Mouse (Mus musculus): ENCODE results near the gene Gm17387. TPM values are rescaled to one million over a fixed set of nuclear protein-coding genes. Genes with fewer than 3 reads are reported as not detected.

Gene Gm17387
- polyA plus RNA-seq, 1 experiment from 2014 or later: not detected

GRCm38 (mm10) chr7:141021489-141022449 is 7.2 kb upstream of the Gm17387 start:
- Histone ChIP-seq H3K36me3 (ENCODE audit: control insufficient read depth, insufficient read depth) (no peaks in the 10 kb centered on the region), H3K9me3 (ENCODE audit: control insufficient read depth) (no peaks in the 10 kb centered on the region), H3K27ac (ENCODE audit: low read depth, low read length) (no peak overlapping the region), H3K9ac (ENCODE audit: low read depth, low read length) (no peak overlapping the region), H3K27me3 (replicated peaks; ENCODE audit: control insufficient read depth, insufficient read depth, low read length) (no peaks in the 10 kb centered on the region), H3K4me2 (replicated peaks; ENCODE audit: low read depth) (no peak overlapping the region), H3K4me1 (replicated peaks; ENCODE audit: control insufficient read depth, insufficient read depth, low read length) (peaks cover 8% of the 10 kb centered on the region; the same call in 1 of the 2 replicates), H3K4me3 (ENCODE audit: low read depth, low read length) (no peak overlapping the region)
- TF ChIP-seq CTCF (IDR thresholded peaks at IDR 0.05; ENCODE audit: low read depth): no peak
- WGBS: 78% methylated on average over 14 of the region's 14 CpGs
- ATAC-seq: no peak

DNA sequence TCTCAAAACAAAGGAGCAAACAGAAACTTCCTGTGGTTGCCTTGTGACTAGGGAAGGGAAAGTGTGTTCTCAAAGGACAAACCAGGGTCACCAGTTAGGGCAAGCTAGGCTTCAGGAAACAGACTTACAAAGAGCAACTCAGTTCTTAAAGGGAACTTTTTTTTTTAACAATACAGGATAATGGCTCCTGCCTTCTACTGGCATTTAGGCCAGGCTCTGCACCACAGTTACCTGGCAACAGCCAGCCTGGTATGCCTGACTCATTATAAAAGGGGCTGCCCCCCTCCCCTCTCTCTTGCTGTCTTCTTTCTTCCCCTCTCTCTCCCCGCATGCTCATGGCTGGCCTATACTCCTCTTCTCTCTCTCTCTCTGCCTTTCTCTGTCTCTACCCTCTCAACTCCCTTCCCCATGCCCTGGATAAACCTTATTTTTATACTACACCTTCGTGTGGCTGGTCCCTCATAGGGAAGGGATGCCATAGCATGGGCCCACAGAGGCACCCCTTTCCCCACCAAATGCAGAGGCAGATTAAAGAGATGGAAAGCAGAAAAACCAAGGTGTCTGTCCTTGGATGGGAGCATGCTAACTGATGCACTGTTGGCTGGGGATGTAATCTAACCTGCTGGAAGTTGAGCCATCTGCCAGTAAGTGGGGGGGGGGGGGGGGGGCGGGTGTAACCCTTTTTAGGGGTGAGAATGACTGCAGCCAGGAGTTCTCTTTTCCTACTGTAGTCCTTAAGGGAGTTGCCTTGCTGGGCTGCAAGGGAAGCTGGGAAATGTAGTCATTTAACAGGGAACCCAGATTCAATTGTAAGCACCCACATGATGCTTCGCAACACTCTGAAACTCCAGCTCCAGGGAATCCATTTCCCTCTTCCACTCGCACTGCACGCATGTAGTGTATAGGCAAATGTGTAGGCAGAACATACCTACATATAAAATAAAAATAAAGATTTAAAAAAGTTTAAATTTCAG is 3.8 kb upstream of the Gm17387 start:
- Histone ChIP-seq H3K36me3 (ENCODE audit: control insufficient read depth, insufficient read depth) (no peaks in the 10 kb centered on the region), H3K27me3 (replicated peaks; ENCODE audit: control insufficient read depth, insufficient read depth, low read length) (no peaks in the 10 kb centered on the region), H3K9ac (ENCODE audit: low read depth, low read length) (no peak overlapping the region), H3K4me1 (replicated peaks; ENCODE audit: control insufficient read depth, insufficient read depth, low read length) (peaks cover 8% of the 10 kb centered on the region; the same call in 1 of the 2 replicates), H3K27ac (ENCODE audit: low read depth, low read length) (no peak overlapping the region; the same call in 1 of the 2 replicates), H3K4me3 (ENCODE audit: low read depth, low read length) (no peak overlapping the region), H3K4me2 (replicated peaks; ENCODE audit: low read depth) (no peak overlapping the region), H3K9me3 (ENCODE audit: control insufficient read depth) (no peaks in the 10 kb centered on the region)
- 56% methylated on average over 6 of the region's 6 CpGs for WGBS
- ATAC-seq: no peak
- no peak for TF ChIP-seq CTCF (IDR thresholded peaks at IDR 0.05; ENCODE audit: low read depth)

DNA sequence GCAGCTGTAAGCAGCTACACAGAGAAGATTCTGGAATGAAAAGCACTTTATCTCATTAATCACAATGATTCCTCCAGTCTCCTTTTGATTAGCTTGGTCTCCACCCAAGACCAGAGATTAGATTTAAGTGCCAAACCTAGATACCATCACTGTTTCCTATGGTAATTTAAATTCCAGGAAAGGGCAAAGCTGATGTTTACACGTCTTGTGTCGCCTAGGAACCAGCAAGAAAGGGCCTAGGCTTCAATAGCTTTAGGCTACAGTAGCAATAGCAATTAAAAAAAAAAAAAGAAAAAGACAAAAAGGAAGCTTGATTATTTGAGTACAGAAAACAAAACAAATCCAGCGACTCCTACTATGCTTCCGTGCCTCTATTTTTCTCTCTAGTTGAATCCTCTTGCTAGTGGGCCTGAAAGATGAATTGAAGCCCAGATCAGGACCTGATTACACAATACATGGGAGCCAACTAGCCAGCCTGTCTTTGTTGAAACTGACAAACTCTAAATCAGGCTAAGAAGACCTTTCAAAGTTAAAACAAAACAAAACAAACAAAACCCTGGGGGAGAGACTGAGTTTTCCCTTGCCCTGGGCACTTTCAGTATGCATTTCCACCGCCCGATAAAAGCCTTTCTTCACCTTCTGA is 2.7 kb upstream of the Gm17387 start:
- no peaks in the 10 kb centered on the region for H3K36me3 ChIP-seq (ENCODE audit: control insufficient read depth, insufficient read depth)
- WGBS: 49% methylated on average over 6 of the region's 6 CpGs

GRCm38 (mm10) chr7:141026740-141027098 is 2.2 kb upstream of the Gm17387 start:
- Histone ChIP-seq H3K27ac (ENCODE audit: low read depth, low read length) (no peak overlapping the region), H3K9ac (ENCODE audit: low read depth, low read length) (no peak overlapping the region), H3K27me3 (replicated peaks; ENCODE audit: control insufficient read depth, insufficient read depth, low read length) (no peaks in the 10 kb centered on the region), H3K36me3 (ENCODE audit: control insufficient read depth, insufficient read depth) (no peaks in the 10 kb centered on the region), H3K9me3 (ENCODE audit: control insufficient read depth) (no peaks in the 10 kb centered on the region), H3K4me3 (ENCODE audit: low read depth, low read length) (no peak overlapping the region), H3K4me1 (replicated peaks; ENCODE audit: control insufficient read depth, insufficient read depth, low read length) (peaks cover 8% of the 10 kb centered on the region; the same call in 1 of the 2 replicates), H3K4me2 (replicated peaks; ENCODE audit: low read depth) (no peak overlapping the region)
- WGBS: 67% methylated on average over 5 of the region's 5 CpGs
- ATAC-seq: no peak
- TF ChIP-seq CTCF (IDR thresholded peaks at IDR 0.05; ENCODE audit: low read depth): no peak

More for the DNA sequence above, 2.7 kb upstream of the Gm17387 start:
- no peak overlapping the region for H3K9ac ChIP-seq (ENCODE audit: low read depth, low read length)
- H3K4me1 ChIP-seq (replicated peaks; ENCODE audit: control insufficient read depth, insufficient read depth, low read length): peaks cover 8% of the 10 kb centered on the region; the same call in 1 of the 2 replicates
- no peak for TF ChIP-seq CTCF (IDR thresholded peaks at IDR 0.05; ENCODE audit: low read depth)
- no peak overlapping the region for H3K4me3 ChIP-seq (ENCODE audit: low read depth, low read length)
- no peaks in the 10 kb centered on the region for H3K27me3 ChIP-seq (replicated peaks; ENCODE audit: control insufficient read depth, insufficient read depth, low read length)
- ATAC-seq: no peak
- H3K27ac ChIP-seq (ENCODE audit: low read depth, low read length): no peak overlapping the region
- no peak overlapping the region for H3K4me2 ChIP-seq (replicated peaks; ENCODE audit: low read depth)
- H3K9me3 ChIP-seq (ENCODE audit: control insufficient read depth): no peaks in the 10 kb centered on the region

- Histone ChIP-seq H3K27ac (ENCODE audit: low read depth, low read length) (no peak overlapping the region), H3K36me3 (ENCODE audit: control insufficient read depth, insufficient read depth) (no peaks in the 10 kb centered on the region), H3K4me1 (replicated peaks; ENCODE audit: control insufficient read depth, insufficient read depth, low read length) (peaks cover 8% of the 10 kb centered on the region; the same call in 1 of the 2 replicates), H3K9ac (ENCODE audit: low read depth, low read length) (no peak overlapping the region), H3K4me3 (ENCODE audit: low read depth, low read length) (no peak overlapping the region), H3K27me3 (replicated peaks; ENCODE audit: control insufficient read depth, insufficient read depth, low read length) (no peaks in the 10 kb centered on the region), H3K4me2 (replicated peaks; ENCODE audit: low read depth) (no peak overlapping the region), H3K9me3 (ENCODE audit: control insufficient read depth) (no peaks in the 10 kb centered on the region)
- no peak for TF ChIP-seq CTCF (IDR thresholded peaks at IDR 0.05; ENCODE audit: low read depth)
- WGBS: 69% methylated on average over 3 of the region's 3 CpGs
- no peak for ATAC-seq
These were observed 1.5 kb downstream of the Gm17387 start for GRCm38 (mm10) chr7:141030390-141030789.
